Mouse (Mus musculus) lung, embryonic 15.5 days (tissue): Measurements from ENCODE around the gene 1700025G04Rik. TPM values are rescaled to one million over a fixed set of nuclear protein-coding genes. Genes with fewer than 3 reads are reported as not detected.
"Not testable (repeated sequence)": the region's sequence is repeated elsewhere in the genome, so short reads cannot be mapped to it uniquely, and the experiment has no call there.

Source experiments
- ATAC-seq: fragments of 200-750 bp; cut with Nextera tagmentation; 2 replicates; pipeline ENCODE4 v1.8.0; 2017; ENCODE audit warnings: moderate number of reproducible peaks, borderline replicate concordance; ENCODE audit not compliant: low FRiP score, low TSS enrichment; ENCODE audit errors: extremely low read depth
- H3K27ac ChIP-seq: fragments of 300-500 bp; sonication (generic); 2 replicates; pipeline ENCODE4 v1.5.1; 2015; ENCODE audit warnings: moderate library complexity, mild to moderate bottlenecking, inconsistent platforms
- H3K27me3 ChIP-seq: fragments of 300-500 bp; sonication (generic); 2 replicates; pipeline ENCODE4 v1.6.1; 2015; ENCODE audit warnings: inconsistent platforms
- H3K36me3 ChIP-seq: fragments of 300-500 bp; sonication (generic); 2 replicates; pipeline ENCODE4 v1.6.1; 2015; ENCODE audit warnings: inconsistent platforms
- H3K4me1 ChIP-seq: fragments of 300-500 bp; sonication (generic); 2 replicates; pipeline ENCODE4 v1.6.1; 2015; ENCODE audit warnings: inconsistent platforms
- H3K4me2 ChIP-seq: fragments of 300-500 bp; sonication (generic); 2 replicates; pipeline ENCODE4 v1.6.1; 2015; ENCODE audit warnings: inconsistent platforms, mild to moderate bottlenecking, moderate library complexity
- H3K4me3 ChIP-seq: fragments of 300-500 bp; sonication (generic); 2 replicates; pipeline ENCODE4 v1.5.1; 2015; ENCODE audit warnings: mild to moderate bottlenecking, inconsistent platforms
- H3K9ac ChIP-seq: fragments of 300-500 bp; sonication (generic); 2 replicates; pipeline ENCODE4 v1.6.1; 2015; ENCODE audit warnings: inconsistent platforms
- H3K9me3 ChIP-seq: fragments of 300-500 bp; sonication (generic); 2 replicates; pipeline ENCODE4 v1.6.1; 2016; ENCODE audit warnings: inconsistent platforms
- WGBS: fragments of 180-500 bp; shearing (Covaris S2); methylation state at CpG from one replicate; pipeline ENCODE4 v1.1.7; 2015; 5-methylcytosine and 5-hydroxymethylcytosine counted together
- polyA plus RNA-seq: library from polyadenylated mRNA; unstranded; fragments of >200 nt; fragmentation: Nextera tagmentation; extraction: Ambion mirVana; gene quantifications from 2 replicates; pipeline ENCODE4 v1.2.1, GENCODE M21; 2015

The 1700025G04Rik gene
- polyA plus RNA-seq, 1 experiment from 2014 or later = 23.5 TPM

- peak overlapping the region; percentile 9; the same call in 1 of the 2 replicates for H3K4me2 ChIP-seq
Measured at GRCm38 (mm10) chr1:151861334-151861995, 228.5 kb downstream of the 1700025G04Rik start.

GRCm38 (mm10) chr1:151858474-151858873, 231.5 kb downstream of the 1700025G04Rik start:
- Histone ChIP-seq H3K4me3 (no peak overlapping the region), H3K4me1 (peaks cover 13% of the 10 kb centered on the region), H3K4me2 (no peak overlapping the region), H3K9me3 (no peaks in the 10 kb centered on the region), H3K27me3 (no peaks in the 10 kb centered on the region), H3K9ac (no peak overlapping the region), H3K27ac (no peak overlapping the region), H3K36me3 (no peaks in the 10 kb centered on the region)
- WGBS = 89% methylated on average over 1 of the region's 1 CpGs
- no peak for ATAC-seq

More at GRCm38 (mm10) chr1:151861334-151861995, 228.5 kb downstream of the 1700025G04Rik start:
- Histone ChIP-seq H3K36me3 (no peaks in the 10 kb centered on the region), H3K9ac (no peak overlapping the region), H3K27ac (no peak overlapping the region), H3K9me3 (no peaks in the 10 kb centered on the region), H3K4me3 (no peak overlapping the region), H3K27me3 (no peaks in the 10 kb centered on the region), H3K4me1 (peaks cover 33% of the 10 kb centered on the region)
- 54% methylated on average over 20 of the region's 20 CpGs for WGBS
- ATAC-seq = no peak

GRCm38 (mm10) chr1:151855561-151855960, 234.4 kb downstream of the 1700025G04Rik start:
- H3K4me2 ChIP-seq = no peak overlapping the region
- WGBS = 50% methylated on average over 1 of the region's 1 CpGs
- H3K27ac ChIP-seq = no peak overlapping the region
- no peaks in the 10 kb centered on the region for H3K27me3 ChIP-seq
- no peak for ATAC-seq
- H3K4me3 ChIP-seq = no peak overlapping the region
- H3K9ac ChIP-seq = no peak overlapping the region
- no peaks in the 10 kb centered on the region for H3K9me3 ChIP-seq
- H3K36me3 ChIP-seq = no peaks in the 10 kb centered on the region
- no peaks in the 10 kb centered on the region for H3K4me1 ChIP-seq

GRCm38 (mm10) chr1:151851976-151852375, 237.9 kb downstream of the 1700025G04Rik start:
- H3K9ac ChIP-seq = no peak overlapping the region
- no peak overlapping the region for H3K27ac ChIP-seq
- no peak overlapping the region for H3K4me3 ChIP-seq
- no peaks in the 10 kb centered on the region for H3K4me1 ChIP-seq
- no peaks in the 10 kb centered on the region for H3K27me3 ChIP-seq
- no peak overlapping the region for H3K4me2 ChIP-seq
- WGBS = 70% methylated on average over 3 of the region's 3 CpGs
- no peaks in the 10 kb centered on the region for H3K36me3 ChIP-seq
- no peak for ATAC-seq
- no peaks in the 10 kb centered on the region for H3K9me3 ChIP-seq

- no peak overlapping the region for H3K4me2 ChIP-seq
- no peaks in the 10 kb centered on the region for H3K36me3 ChIP-seq
- no peaks in the 10 kb centered on the region for H3K9me3 ChIP-seq
- no peak overlapping the region for H3K9ac ChIP-seq
- no peaks in the 10 kb centered on the region for H3K4me1 ChIP-seq
- H3K4me3 ChIP-seq = no peak overlapping the region
- no peak overlapping the region for H3K27ac ChIP-seq
- ATAC-seq = no peak
- WGBS = 83% methylated on average over 20 of the region's 20 CpGs
- H3K27me3 ChIP-seq = no peaks in the 10 kb centered on the region
Measured at GRCm38 (mm10) chr1:151851051-151851848, 238.7 kb downstream of the 1700025G04Rik start.

- H3K4me1 ChIP-seq = no peaks in the 10 kb centered on the region
- no peaks in the 10 kb centered on the region for H3K9me3 ChIP-seq
- no peak overlapping the region for H3K9ac ChIP-seq
- no peaks in the 10 kb centered on the region for H3K27me3 ChIP-seq
- ATAC-seq = no peak
- no peak overlapping the region for H3K27ac ChIP-seq
- H3K4me3 ChIP-seq = no peak overlapping the region
- WGBS = 77% methylated on average over 16 of the region's 16 CpGs
- no peak overlapping the region for H3K4me2 ChIP-seq
- no peaks in the 10 kb centered on the region for H3K36me3 ChIP-seq
Measured at GRCm38 (mm10) chr1:151849993-151850608, 239.8 kb downstream of the 1700025G04Rik start.

GRCm38 (mm10) chr1:151848286-151848685, 241.6 kb downstream of the 1700025G04Rik start:
- Histone ChIP-seq H3K4me3 (no peak overlapping the region), H3K4me2 (no peak overlapping the region), H3K4me1 (no peaks in the 10 kb centered on the region), H3K27ac (no peak overlapping the region), H3K36me3 (no peaks in the 10 kb centered on the region), H3K9ac (no peak overlapping the region), H3K9me3 (no peaks in the 10 kb centered on the region), H3K27me3 (no peaks in the 10 kb centered on the region)
- no peak for ATAC-seq
- WGBS = 85% methylated on average over 2 of the region's 2 CpGs

- ATAC-seq = no peak
- H3K27me3 ChIP-seq = no peaks in the 10 kb centered on the region
- WGBS = 67% methylated on average over 19 of the region's 19 CpGs
Measured at GRCm38 (mm10) chr1:151845926-151846782, 243.8 kb downstream of the 1700025G04Rik start.

GRCm38 (mm10) chr1:151845252-151845832, 244.6 kb downstream of the 1700025G04Rik start:
- no peaks in the 10 kb centered on the region for H3K27me3 ChIP-seq
- 74% methylated on average over 17 of the region's 17 CpGs for WGBS
- no peaks in the 10 kb centered on the region for H3K36me3 ChIP-seq
- H3K9me3 ChIP-seq = no peaks in the 10 kb centered on the region
- no peak for ATAC-seq
- H3K27ac ChIP-seq = no peak overlapping the region
- no peaks in the 10 kb centered on the region for H3K4me1 ChIP-seq
- no peak overlapping the region for H3K9ac ChIP-seq
- no peak overlapping the region for H3K4me3 ChIP-seq
- no peak overlapping the region for H3K4me2 ChIP-seq

More at GRCm38 (mm10) chr1:151845926-151846782, 243.8 kb downstream of the 1700025G04Rik start:
- Histone ChIP-seq H3K4me1 (no peaks in the 10 kb centered on the region), H3K4me3 (no peak overlapping the region), H3K36me3 (no peaks in the 10 kb centered on the region), H3K9ac (no peak overlapping the region), H3K27ac (no peak overlapping the region), H3K9me3 (no peaks in the 10 kb centered on the region), H3K4me2 (no peak overlapping the region)

GRCm38 (mm10) chr1:151840345-151840744, 249.6 kb downstream of the 1700025G04Rik start:
- not testable (repeated sequence) for H3K4me1 ChIP-seq, H3K4me2 ChIP-seq, H3K27me3 ChIP-seq, H3K9me3 ChIP-seq, H3K27ac ChIP-seq, ATAC-seq, H3K36me3 ChIP-seq, H3K9ac ChIP-seq, H3K4me3 ChIP-seq
- WGBS = 93% methylated on average over 1 of the region's 1 CpGs

- Histone ChIP-seq H3K9ac (no peak overlapping the region), H3K4me3 (no peak overlapping the region), H3K36me3 (no peaks in the 10 kb centered on the region), H3K9me3 (no peaks in the 10 kb centered on the region), H3K4me2 (no peak overlapping the region), H3K27me3 (no peaks in the 10 kb centered on the region), H3K27ac (no peak overlapping the region), H3K4me1 (no peaks in the 10 kb centered on the region)
- ATAC-seq = no peak
- WGBS = 84% methylated on average over 4 of the region's 4 CpGs
Measured at GRCm38 (mm10) chr1:151835261-151835660, 254.7 kb downstream of the 1700025G04Rik start.
